Mouse (Mus musculus) ES-Bruce4 (cell line): Measurements from ENCODE around the gene Prss38. TPM values are rescaled to one million over a fixed set of nuclear protein-coding genes. Genes with fewer than 3 reads are reported as not detected.

ENCODE experiments used
- H3K27ac ChIP-seq: 2 replicates; pipeline ENCODE4 v1.5.1; 2012; ENCODE audit warnings: low read length, inconsistent platforms; ENCODE audit not compliant: insufficient read depth
- H3K27me3 ChIP-seq: 2 replicates; pipeline ENCODE4 v1.6.1; 2012; ENCODE audit warnings: mild to moderate bottlenecking, low read length, inconsistent platforms; ENCODE audit not compliant: control insufficient read depth, poor library complexity, insufficient read depth, severe bottlenecking
- H3K36me3 ChIP-seq: 2 replicates; pipeline ENCODE4 v1.6.1; 2012; ENCODE audit warnings: inconsistent platforms, mild to moderate bottlenecking, low read length, moderate library complexity; ENCODE audit not compliant: control insufficient read depth, poor library complexity, insufficient read depth, severe bottlenecking
- H3K4me1 ChIP-seq: one replicate; pipeline ENCODE4 v1.8.1; 2011; ENCODE audit warnings: low read length; ENCODE audit not compliant: control insufficient read depth, insufficient read depth
- H3K4me3 ChIP-seq: 2 replicates; pipeline ENCODE4 v1.5.1; 2011; ENCODE audit warnings: low read depth, mild to moderate bottlenecking, low read length
- H3K9ac ChIP-seq: 2 replicates; pipeline ENCODE4 v1.6.1; 2012; ENCODE audit warnings: low read depth, mild to moderate bottlenecking, inconsistent platforms; ENCODE audit not compliant: poor library complexity, severe bottlenecking
- H3K9me3 ChIP-seq: replicated peaks from 2 replicates; pipeline ENCODE4 v1.6.1; 2012; ENCODE audit warnings: mild to moderate bottlenecking, low read length, inconsistent platforms; ENCODE audit not compliant: control insufficient read depth, poor library complexity, insufficient read depth, severe bottlenecking
- CTCF ChIP-seq: IDR thresholded peaks from one replicate; pipeline ENCODE4 v1.8.1; 2011; ENCODE audit warnings: low read depth, low read length
- EP300 ChIP-seq: IDR thresholded peaks from 2 replicates; pipeline ENCODE4 v1.6.1; 2011; ENCODE audit warnings: low read depth, low read length; ENCODE audit not compliant: insufficient read depth
- POLR2A ChIP-seq: IDR thresholded peaks from one replicate; pipeline ENCODE4 v1.8.1; 2011; ENCODE audit warnings: low read length; ENCODE audit not compliant: insufficient read depth
- polyA plus RNA-seq: library from polyadenylated mRNA; stranded (reverse); fragments of >200 nt; gene quantifications from 2 replicates; pipeline ENCODE4 v1.2.4, GENCODE M21; 2011; ENCODE audit warnings: low read depth; ENCODE audit not compliant: missing spikeins, insufficient read depth, insufficient read length

The Prss38 gene
- polyA plus RNA-seq, 1 experiment = 0.48 TPM

- no peaks in the 10 kb centered on the region for H3K9me3 ChIP-seq
- peaks cover 1% of the 10 kb centered on the region for H3K4me1 ChIP-seq
- H3K27me3 ChIP-seq = no peaks in the 10 kb centered on the region
- TF ChIP-seq POLR2A (no peak), EP300 (no peak), CTCF (no peak)
- no peaks in the 10 kb centered on the region for H3K36me3 ChIP-seq
- H3K4me3 ChIP-seq = no peak overlapping the region
- no peak overlapping the region for H3K9ac ChIP-seq
- H3K27ac ChIP-seq = no peak overlapping the region
These were observed 25.1 kb downstream of the Prss38 start for GRCm38 (mm10) chr11:59350326-59350725.

- Histone ChIP-seq H3K27me3 (no peaks in the 10 kb centered on the region), H3K9me3 (no peaks in the 10 kb centered on the region), H3K9ac (no peak overlapping the region), H3K4me3 (no peak overlapping the region), H3K27ac (no peak overlapping the region), H3K4me1 (no peaks in the 10 kb centered on the region), H3K36me3 (no peaks in the 10 kb centered on the region)
- TF ChIP-seq EP300 (no peak), CTCF (no peak), POLR2A (no peak)
These were observed 29.1 kb downstream of the Prss38 start for GRCm38 (mm10) chr11:59346166-59346910.

- TF ChIP-seq CTCF (no peak), POLR2A (no peak), EP300 (no peak)
- Histone ChIP-seq H3K27me3 (no peaks in the 10 kb centered on the region), H3K9ac (no peak overlapping the region), H3K4me3 (no peak overlapping the region), H3K4me1 (no peaks in the 10 kb centered on the region), H3K27ac (no peak overlapping the region), H3K36me3 (no peaks in the 10 kb centered on the region), H3K9me3 (no peaks in the 10 kb centered on the region)
These were observed 32.5 kb downstream of the Prss38 start for GRCm38 (mm10) chr11:59342956-59343355.

- no peaks in the 10 kb centered on the region for H3K27me3 ChIP-seq
- TF ChIP-seq POLR2A (no peak), EP300 (no peak), CTCF (no peak)
These were observed 36.7 kb downstream of the Prss38 start for GRCm38 (mm10) chr11:59338736-59339120.

GRCm38 (mm10) chr11:59337955-59338735, 37.3 kb downstream of the Prss38 start:
- no peaks in the 10 kb centered on the region for H3K4me1 ChIP-seq

More at GRCm38 (mm10) chr11:59338736-59339120, 36.7 kb downstream of the Prss38 start:
- Histone ChIP-seq H3K9ac (no peak overlapping the region), H3K4me3 (no peak overlapping the region), H3K9me3 (no peaks in the 10 kb centered on the region), H3K36me3 (no peaks in the 10 kb centered on the region), H3K27ac (no peak overlapping the region), H3K4me1 (no peaks in the 10 kb centered on the region)

GRCm38 (mm10) chr11:59336381-59336780, 39.1 kb downstream of the Prss38 start:
- Histone ChIP-seq H3K27me3 (no peaks in the 10 kb centered on the region), H3K4me3 (no peak overlapping the region), H3K9ac (no peak overlapping the region), H3K4me1 (no peaks in the 10 kb centered on the region), H3K36me3 (no peaks in the 10 kb centered on the region), H3K9me3 (no peaks in the 10 kb centered on the region), H3K27ac (no peak overlapping the region)
- TF ChIP-seq CTCF = no peak
- no peak for TF ChIP-seq EP300
- TF ChIP-seq POLR2A = no peak

More at GRCm38 (mm10) chr11:59337955-59338735, 37.3 kb downstream of the Prss38 start:
- H3K27ac ChIP-seq = no peak overlapping the region
- no peaks in the 10 kb centered on the region for H3K36me3 ChIP-seq
- no peak overlapping the region for H3K9ac ChIP-seq
- H3K9me3 ChIP-seq = no peaks in the 10 kb centered on the region
- TF ChIP-seq CTCF = no peak
- TF ChIP-seq EP300 = no peak
- no peak for TF ChIP-seq POLR2A
- H3K4me3 ChIP-seq = no peak overlapping the region
- H3K27me3 ChIP-seq = no peaks in the 10 kb centered on the region
